Mouse (Mus musculus) heart, postnatal 0 days (tissue): Measurements from ENCODE around the gene Kcnmb3. TPM values are rescaled to one million over a fixed set of nuclear protein-coding genes. Genes with fewer than 3 reads are reported as not detected.

ENCODE experiments used
- ATAC-seq: fragments of 200-750 bp; cut with Nextera tagmentation; 2 replicates; pipeline ENCODE4 v1.8.0; 2017; ENCODE audit warnings: low read depth, moderate number of reproducible peaks, moderate library complexity; ENCODE audit not compliant: insufficient read depth
- DNase-seq: peaks from one replicate; pipeline ENCODE4 v3.0.0-alpha.2; 2016; ENCODE audit warnings: low spot score
- H3K27ac ChIP-seq: fragments of 300-500 bp; sonication (generic); 2 replicates; pipeline ENCODE4 v1.5.1; 2014; ENCODE audit warnings: low read depth, mild to moderate bottlenecking
- H3K27me3 ChIP-seq: fragments of 300-500 bp; sonication (generic); 2 replicates; pipeline ENCODE4 v1.6.1; 2014; ENCODE audit warnings: low read length, mixed read lengths; ENCODE audit not compliant: control insufficient read depth, insufficient read depth
- H3K36me3 ChIP-seq: fragments of 300-500 bp; sonication (generic); replicated peaks from 2 replicates; pipeline ENCODE4 v1.6.1; 2014; ENCODE audit warnings: low read length, mixed read lengths; ENCODE audit not compliant: control insufficient read depth, insufficient read depth
- H3K4me1 ChIP-seq: fragments of 300-500 bp; sonication (generic); 2 replicates; pipeline ENCODE4 v1.6.1; 2014; ENCODE audit warnings: antibody characterized with exemption; ENCODE audit not compliant: control insufficient read depth, insufficient read depth
- H3K4me2 ChIP-seq: fragments of 300-500 bp; sonication (generic); 2 replicates; pipeline ENCODE4 v1.6.1; 2014; ENCODE audit warnings: low read depth, mild to moderate bottlenecking, low read length, moderate library complexity
- H3K4me3 ChIP-seq: fragments of 300-500 bp; sonication (generic); 2 replicates; pipeline ENCODE4 v1.5.1; 2014; ENCODE audit warnings: low read depth, low read length
- H3K9ac ChIP-seq: fragments of 300-500 bp; sonication (generic); replicated peaks from 2 replicates; pipeline ENCODE4 v1.6.1; 2014; ENCODE audit warnings: low read depth, low read length, mixed read lengths
- H3K9me3 ChIP-seq: fragments of 300-500 bp; sonication (generic); replicated peaks from 2 replicates; pipeline ENCODE4 v1.6.1; 2016; ENCODE audit warnings: low read length; ENCODE audit not compliant: control insufficient read depth
- CTCF ChIP-seq: IDR thresholded peaks from 2 replicates; pipeline ENCODE4 v1.5.1; 2016; ENCODE audit warnings: antibody characterized with exemption, control low read depth, low read depth
- EP300 ChIP-seq: IDR thresholded peaks from 2 replicates; pipeline ENCODE4 v1.6.1; 2016; ENCODE audit warnings: antibody characterized with exemption, low read depth
- WGBS: fragments of 180-500 bp; shearing (Covaris S2); extraction: QIAGEN DNeasy Blood & Tissue Kit; methylation state at CpG from one replicate; pipeline ENCODE4 v1.1.7; 2014; 5-methylcytosine and 5-hydroxymethylcytosine counted together
- polyA plus RNA-seq: library from polyadenylated mRNA; unstranded; fragments of >200 nt; fragmentation: Nextera tagmentation; extraction: Ambion mirVana; gene quantifications from 2 replicates; pipeline ENCODE4 v1.2.1, GENCODE M21; 2015
- total RNA-seq: library from RNA; depleted of rRNA; stranded (reverse); fragments of >200 nt; gene quantifications from 2 replicates; pipeline ENCODE4 v1.2.3, GENCODE M21; 2014; ENCODE audit warnings: low replicate concordance; rRNA removed

Gene Kcnmb3
- total and polyA plus RNA-seq, 2 experiments from 2014 or later, result 0.08 TPM; not detected in 1

GRCm38 (mm10) chr3:32428921-32429320 is 63.1 kb downstream of the Kcnmb3 start:
- H3K4me1 ChIP-seq, result peaks cover 32% of the 10 kb centered on the region
- no peak overlapping the region for H3K4me3 ChIP-seq
- no peaks in the 10 kb centered on the region for H3K36me3 ChIP-seq
- no peak overlapping the region for H3K4me2 ChIP-seq
- no peak for TF ChIP-seq CTCF
- TF ChIP-seq EP300, result no peak
- no peaks in the 10 kb centered on the region for H3K27me3 ChIP-seq
- no peaks in the 10 kb centered on the region for H3K9me3 ChIP-seq
- peak overlapping the region; percentile 58 for H3K27ac ChIP-seq
- DNase-seq (peak; percentile 62), ATAC-seq (peak; percentile 60)
- 5% methylated on average over 4 of the region's 4 CpGs for WGBS
- H3K9ac ChIP-seq, result no peak overlapping the region

- H3K27ac ChIP-seq, result peak overlapping the region; percentile 58
- 86% methylated on average over 3 of the region's 3 CpGs for WGBS
Measured at GRCm38 (mm10) chr3:32428361-32428760, 63.7 kb downstream of the Kcnmb3 start.

GRCm38 (mm10) chr3:32427695-32428094 is 64.3 kb downstream of the Kcnmb3 start:
- 58% methylated on average over 4 of the region's 4 CpGs for WGBS
- ATAC-seq (no peak), DNase-seq (no peak)
- Histone ChIP-seq H3K36me3 (no peaks in the 10 kb centered on the region), H3K4me2 (no peak overlapping the region), H3K4me1 (peaks cover 32% of the 10 kb centered on the region), H3K27me3 (no peaks in the 10 kb centered on the region), H3K9ac (no peak overlapping the region), H3K4me3 (no peak overlapping the region), H3K9me3 (no peaks in the 10 kb centered on the region), H3K27ac (peak overlapping the region; percentile 20; the same call in 1 of the 2 replicates)
- no peak for TF ChIP-seq EP300
- TF ChIP-seq CTCF, result no peak

More at GRCm38 (mm10) chr3:32428361-32428760, 63.7 kb downstream of the Kcnmb3 start:
- H3K9ac ChIP-seq, result no peak overlapping the region
- no peak for ATAC-seq
- no peaks in the 10 kb centered on the region for H3K36me3 ChIP-seq
- no peak overlapping the region for H3K4me3 ChIP-seq
- H3K4me2 ChIP-seq, result no peak overlapping the region
- no peaks in the 10 kb centered on the region for H3K9me3 ChIP-seq
- H3K4me1 ChIP-seq, result peaks cover 32% of the 10 kb centered on the region
- H3K27me3 ChIP-seq, result no peaks in the 10 kb centered on the region
- TF ChIP-seq EP300 (no peak), CTCF (no peak)
- no peak for DNase-seq

Other genes with a start within 250 kb of the Kcnmb3 start
- gene Zmat3, start 126.2 kb downstream of the Kcnmb3 start, total RNA-seq, result 3.5 and 3.6 TPM in 2 replicates
- 1.7 and 1.9 TPM in 2 replicates for gene Zmat3, start 126.2 kb downstream of the Kcnmb3 start, polyA plus RNA-seq
- gene Pik3ca, start 94.6 kb downstream of the Kcnmb3 start, total RNA-seq, result 19.2 and 20.4 TPM in 2 replicates
- gene Pik3ca, start 94.6 kb downstream of the Kcnmb3 start, polyA plus RNA-seq, result 6.7 and 7.7 TPM in 2 replicates
- 59.5 and 60.6 TPM in 2 replicates for gene Zfp639, start 18.0 kb upstream of the Kcnmb3 start, total RNA-seq
- gene Zfp639, start 18.0 kb upstream of the Kcnmb3 start, polyA plus RNA-seq, result 24.5 and 26.6 TPM in 2 replicates
- 101 and 106 TPM in 2 replicates for gene Mfn1, start 37.2 kb upstream of the Kcnmb3 start, total RNA-seq
- gene Mfn1, start 37.2 kb upstream of the Kcnmb3 start, polyA plus RNA-seq, result 158 and 166 TPM in 2 replicates
- 47.9 and 55.4 TPM in 2 replicates for gene Gnb4, start 124.4 kb upstream of the Kcnmb3 start, total RNA-seq
- 36.8 and 38.6 TPM in 2 replicates for gene Gnb4, start 124.4 kb upstream of the Kcnmb3 start, polyA plus RNA-seq
- gene Actl6a, start 214.1 kb upstream of the Kcnmb3 start, total RNA-seq, result 54.2 and 68.2 TPM in 2 replicates
- 53.2 and 58.0 TPM in 2 replicates for gene Actl6a, start 214.1 kb upstream of the Kcnmb3 start, polyA plus RNA-seq
- 1,718 and 2,037 TPM in 2 replicates for gene Ndufb5, start 244.8 kb upstream of the Kcnmb3 start, total RNA-seq
- 1,180 and 1,227 TPM in 2 replicates for gene Ndufb5, start 244.8 kb upstream of the Kcnmb3 start, polyA plus RNA-seq
- 8.1 and 9.5 TPM in 2 replicates for gene Mrpl47, start 245.4 kb upstream of the Kcnmb3 start, total RNA-seq
- 39.0 and 42.7 TPM in 2 replicates for gene Mrpl47, start 245.4 kb upstream of the Kcnmb3 start, polyA plus RNA-seq